Mouse (Mus musculus): ENCODE results near the gene Dcaf8. TPM values are rescaled to one million over a fixed set of nuclear protein-coding genes. Genes with fewer than 3 reads are reported as not detected.

The Dcaf8 gene
- polyA plus RNA-seq, 1 experiment from 2014 or later = 110 TPM

GRCm38 (mm10) chr1:172155518-172155917, 7.6 kb downstream of the Dcaf8 start:
- Histone ChIP-seq H3K36me3 (ENCODE audit: insufficient read depth, low read length) (peaks cover 36% of the 10 kb centered on the region), H3K4me3 (replicated peaks; ENCODE audit: low read depth, low read length) (no peak overlapping the region), H3K9me3 (replicated peaks; ENCODE audit: low read length) (no peaks in the 10 kb centered on the region), H3K27me3 (ENCODE audit: insufficient read depth, low read length) (no peaks in the 10 kb centered on the region), H3K27ac (no peak overlapping the region), H3K4me1 (replicated peaks; ENCODE audit: insufficient read depth, low read length) (no peaks in the 10 kb centered on the region), H3K9ac (ENCODE audit: low read depth, low read length) (no peak overlapping the region), H3K4me2 (ENCODE audit: low read length) (no peak overlapping the region)
- ATAC-seq (replicated peaks; ENCODE audit: low FRiP score, low read depth) (no peak), DNase-seq (ENCODE audit: low spot score) (no peak)
- TF ChIP-seq CTCF (IDR thresholded peaks at IDR 0.05; ENCODE audit: low read depth) = no peak
- WGBS = 92% methylated on average over 3 of the region's 3 CpGs

- Histone ChIP-seq H3K9ac (ENCODE audit: low read depth, low read length) (no peak overlapping the region), H3K9me3 (replicated peaks; ENCODE audit: low read length) (no peaks in the 10 kb centered on the region), H3K27ac (no peak overlapping the region), H3K36me3 (ENCODE audit: insufficient read depth, low read length) (peaks cover 15% of the 10 kb centered on the region; the same call in 1 of the 2 replicates), H3K27me3 (ENCODE audit: insufficient read depth, low read length) (no peaks in the 10 kb centered on the region), H3K4me1 (replicated peaks; ENCODE audit: insufficient read depth, low read length) (peaks cover 3% of the 10 kb centered on the region; the same call in 1 of the 2 replicates), H3K4me3 (replicated peaks; ENCODE audit: low read depth, low read length) (no peak overlapping the region), H3K4me2 (ENCODE audit: low read length) (no peak overlapping the region)
- 39% methylated on average over 4 of the region's 4 CpGs for WGBS
- no peak for ATAC-seq (replicated peaks; ENCODE audit: low FRiP score, low read depth)
- no peak for DNase-seq (ENCODE audit: low spot score)
- TF ChIP-seq CTCF (IDR thresholded peaks at IDR 0.05; ENCODE audit: low read depth) = no peak
Measured at GRCm38 (mm10) chr1:172159970-172160369, 12.1 kb downstream of the Dcaf8 start.

GRCm38 (mm10) chr1:172160508-172160907, 12.6 kb downstream of the Dcaf8 start:
- no peak for TF ChIP-seq CTCF (IDR thresholded peaks at IDR 0.05; ENCODE audit: low read depth)
- Histone ChIP-seq H3K27me3 (ENCODE audit: insufficient read depth, low read length) (no peaks in the 10 kb centered on the region), H3K9me3 (replicated peaks; ENCODE audit: low read length) (no peaks in the 10 kb centered on the region), H3K4me3 (replicated peaks; ENCODE audit: low read depth, low read length) (no peak overlapping the region), H3K27ac (no peak overlapping the region), H3K9ac (ENCODE audit: low read depth, low read length) (no peak overlapping the region), H3K4me1 (replicated peaks; ENCODE audit: insufficient read depth, low read length) (peaks cover 3% of the 10 kb centered on the region; the same call in 1 of the 2 replicates), H3K4me2 (ENCODE audit: low read length) (no peak overlapping the region), H3K36me3 (ENCODE audit: insufficient read depth, low read length) (peaks cover 12% of the 10 kb centered on the region; the same call in 1 of the 2 replicates)
- ATAC-seq (replicated peaks; ENCODE audit: low FRiP score, low read depth) (no peak), DNase-seq (ENCODE audit: low spot score) (no peak)

- no peak overlapping the region for H3K4me2 ChIP-seq (ENCODE audit: low read length)
- H3K27me3 ChIP-seq (ENCODE audit: insufficient read depth, low read length) = no peaks in the 10 kb centered on the region
- 93% methylated on average over 1 of the region's 1 CpGs for WGBS
- no peak for ATAC-seq (replicated peaks; ENCODE audit: low FRiP score, low read depth)
- H3K9ac ChIP-seq (ENCODE audit: low read depth, low read length) = no peak overlapping the region
- TF ChIP-seq CTCF (IDR thresholded peaks at IDR 0.05; ENCODE audit: low read depth) = peak; percentile 65; the same call in 1 of the 2 replicates
- peaks cover 13% of the 10 kb centered on the region; the same call in 1 of the 2 replicates for H3K36me3 ChIP-seq (ENCODE audit: insufficient read depth, low read length)
- no peak overlapping the region for H3K27ac ChIP-seq
- peak; percentile 58 for DNase-seq (ENCODE audit: low spot score)
- H3K4me3 ChIP-seq (replicated peaks; ENCODE audit: low read depth, low read length) = no peak overlapping the region
- H3K4me1 ChIP-seq (replicated peaks; ENCODE audit: insufficient read depth, low read length) = peaks cover 3% of the 10 kb centered on the region; the same call in 1 of the 2 replicates
- H3K9me3 ChIP-seq (replicated peaks; ENCODE audit: low read length) = no peaks in the 10 kb centered on the region
Measured at GRCm38 (mm10) chr1:172162009-172162408, 14.1 kb downstream of the Dcaf8 start.

DNA sequence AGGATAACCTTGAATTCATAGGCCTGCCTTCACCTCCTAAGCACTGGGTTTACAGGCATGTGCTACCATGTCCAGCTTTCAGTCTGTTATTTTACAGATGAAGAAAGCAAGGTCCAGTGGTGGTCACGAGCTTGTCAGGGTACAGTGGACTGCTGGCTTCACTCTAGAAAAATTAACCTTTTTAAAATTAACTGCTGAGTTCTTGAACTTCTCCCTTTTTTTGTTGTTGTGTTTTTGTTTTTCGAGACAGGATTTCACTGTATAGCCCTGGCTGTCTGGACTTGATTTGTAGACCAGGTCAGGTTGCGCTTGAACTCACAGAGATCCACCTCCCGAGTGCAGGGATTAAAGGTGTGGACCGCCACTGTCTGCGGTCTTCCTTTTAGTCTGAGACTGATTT, 15.1 kb downstream of the Dcaf8 start:
- Histone ChIP-seq H3K9me3 (replicated peaks; ENCODE audit: low read length) (no peaks in the 10 kb centered on the region), H3K36me3 (ENCODE audit: insufficient read depth, low read length) (peaks cover 19% of the 10 kb centered on the region; the same call in 1 of the 2 replicates), H3K9ac (ENCODE audit: low read depth, low read length) (no peak overlapping the region), H3K4me2 (ENCODE audit: low read length) (no peak overlapping the region), H3K27me3 (ENCODE audit: insufficient read depth, low read length) (no peaks in the 10 kb centered on the region), H3K4me1 (replicated peaks; ENCODE audit: insufficient read depth, low read length) (peaks cover 3% of the 10 kb centered on the region; the same call in 1 of the 2 replicates), H3K4me3 (replicated peaks; ENCODE audit: low read depth, low read length) (no peak overlapping the region), H3K27ac (no peak overlapping the region)
- WGBS = 43% methylated on average over 6 of the region's 6 CpGs
- ATAC-seq (replicated peaks; ENCODE audit: low FRiP score, low read depth) (0 out of 2 replicates have a peak, but pooled peaks have one; percentile 57), DNase-seq (ENCODE audit: low spot score) (no peak)
- no peak for TF ChIP-seq CTCF (IDR thresholded peaks at IDR 0.05; ENCODE audit: low read depth)

DNA sequence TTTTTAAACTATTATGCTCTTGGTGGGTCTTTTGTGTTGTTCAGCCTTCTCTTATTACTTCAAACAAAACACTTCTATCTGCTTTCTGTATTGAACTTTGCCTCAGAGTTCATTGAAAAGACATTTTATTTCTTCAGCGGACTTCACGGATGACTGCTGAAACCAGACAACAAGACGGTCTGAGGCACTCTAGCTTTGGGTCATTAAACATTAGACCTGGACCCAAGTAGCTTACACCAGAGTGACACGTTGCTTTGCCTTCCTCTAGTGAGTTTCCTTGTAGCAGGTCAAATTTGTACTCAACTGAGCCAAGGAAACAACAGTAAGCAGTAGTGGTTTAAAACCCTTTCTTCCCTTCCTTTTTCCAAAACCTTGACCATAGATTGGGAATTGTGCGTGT, 20.0 kb downstream of the Dcaf8 start:
- ATAC-seq (replicated peaks; ENCODE audit: low FRiP score, low read depth) = peak; percentile 91
- no peaks in the 10 kb centered on the region for H3K27me3 ChIP-seq (ENCODE audit: insufficient read depth, low read length)
- H3K4me1 ChIP-seq (replicated peaks; ENCODE audit: insufficient read depth, low read length) = peaks cover 3% of the 10 kb centered on the region; the same call in 1 of the 2 replicates
- no peak overlapping the region for H3K4me3 ChIP-seq (replicated peaks; ENCODE audit: low read depth, low read length)
- 46% methylated on average over 5 of the region's 5 CpGs for WGBS
- peak overlapping the region; percentile 82 for H3K27ac ChIP-seq
- DNase-seq (ENCODE audit: low spot score) = peak; percentile 81
- H3K9ac ChIP-seq (ENCODE audit: low read depth, low read length) = no peak overlapping the region
- TF ChIP-seq CTCF (IDR thresholded peaks at IDR 0.05; ENCODE audit: low read depth) = no peak
- H3K4me2 ChIP-seq (ENCODE audit: low read length) = no peak overlapping the region; the same call in 1 of the 2 replicates
- H3K36me3 ChIP-seq (ENCODE audit: insufficient read depth, low read length) = peaks cover 40% of the 10 kb centered on the region
- no peaks in the 10 kb centered on the region for H3K9me3 ChIP-seq (replicated peaks; ENCODE audit: low read length)

DNA sequence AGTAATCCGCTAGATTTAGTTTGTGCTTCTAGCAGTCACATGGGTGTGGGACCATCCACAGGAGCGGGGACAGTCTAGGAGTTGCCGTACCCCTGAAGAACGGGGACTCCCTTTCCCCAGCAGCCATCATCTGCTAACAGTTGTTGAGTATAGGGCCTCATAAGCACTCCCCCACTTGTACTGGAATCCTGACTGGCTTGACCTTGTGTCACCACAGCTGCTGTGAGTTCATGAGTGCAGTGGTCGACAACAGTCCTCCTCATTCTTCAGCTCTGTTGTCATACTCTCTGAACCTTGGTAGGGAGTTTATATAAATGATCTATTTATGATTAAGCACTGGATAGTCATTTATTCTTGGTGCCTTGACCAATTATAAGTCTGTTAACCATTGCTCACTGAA, 21.9 kb downstream of the Dcaf8 start:
- no peaks in the 10 kb centered on the region for H3K27me3 ChIP-seq (ENCODE audit: insufficient read depth, low read length)
- DNase-seq (ENCODE audit: low spot score) (peak; percentile 12), ATAC-seq (replicated peaks; ENCODE audit: low FRiP score, low read depth) (peak; percentile 34; the same call in 1 of the 2 replicates)
- H3K27ac ChIP-seq = no peak overlapping the region
- no peaks in the 10 kb centered on the region for H3K9me3 ChIP-seq (replicated peaks; ENCODE audit: low read length)
- TF ChIP-seq CTCF (IDR thresholded peaks at IDR 0.05; ENCODE audit: low read depth) = no peak
- no peaks in the 10 kb centered on the region for H3K4me1 ChIP-seq (replicated peaks; ENCODE audit: insufficient read depth, low read length)
- H3K36me3 ChIP-seq (ENCODE audit: insufficient read depth, low read length) = peaks cover 51% of the 10 kb centered on the region
- H3K4me2 ChIP-seq (ENCODE audit: low read length) = no peak overlapping the region
- H3K9ac ChIP-seq (ENCODE audit: low read depth, low read length) = no peak overlapping the region
- H3K4me3 ChIP-seq (replicated peaks; ENCODE audit: low read depth, low read length) = no peak overlapping the region
- 85% methylated on average over 5 of the region's 5 CpGs for WGBS

All from kidney, postnatal 0 days (tissue).